Mouse (Mus musculus) left cerebral cortex, postnatal 4 days (tissue): Measurements from ENCODE around the gene Gm20721. TPM values are rescaled to one million over a fixed set of nuclear protein-coding genes. Genes with fewer than 3 reads are reported as not detected.
"Not testable (repeated sequence)": the region's sequence is repeated elsewhere in the genome, so short reads cannot be mapped to it uniquely, and the experiment has no call there.

Experiments
- DNase-seq: peaks from one replicate; pipeline ENCODE4 v3.0.0-alpha.2; 2022
- intact Hi-C: fragments of 180-260 bp; cut with DNase I; formaldehyde crosslinking; loops from one replicate; pipeline ENCODE4 v1.15.1; 2025
- total RNA-seq, 2 experiments: library from RNA; stranded (reverse); gene quantifications; 2 replicates each; pipeline ENCODE4 v1.2.3; 2021

Gene Gm20721
- 1 to 10 TPM; 2.0 to 2.2 TPM for total RNA-seq

- intact Hi-C loops = no loop called here
- DNase-seq = no peak
Measured at GRCm38 (mm10) chr2:174346612-174346998, at the start of gene Gm20721. Gm20721 (minus strand) TSS chr2:174346712.

- intact Hi-C loops = no loop called here
Measured at GRCm38 (mm10) chr2:174393383-174393782, 46.9 kb upstream of the Gm20721 start.

GRCm38 (mm10) chr2:174392554-174392953, 46.0 kb upstream of the Gm20721 start:
- intact Hi-C loops = no loop called here
- no peak for DNase-seq

More at GRCm38 (mm10) chr2:174393383-174393782, 46.9 kb upstream of the Gm20721 start:
- no peak for DNase-seq

- DNase-seq = no peak
- intact Hi-C loops = no loop called here
Measured at GRCm38 (mm10) chr2:174391936-174392335, 45.4 kb upstream of the Gm20721 start.

- no peak for DNase-seq
- intact Hi-C loops = no loop called here
Measured at GRCm38 (mm10) chr2:174381021-174381420, 34.5 kb upstream of the Gm20721 start.

- intact Hi-C loops = no loop called here
- no peak for DNase-seq
Measured at GRCm38 (mm10) chr2:174366571-174366970, 20.1 kb upstream of the Gm20721 start.

GRCm38 (mm10) chr2:174359656-174360055, 13.1 kb upstream of the Gm20721 start:
- intact Hi-C loops = no loop called here
- no peak for DNase-seq

GRCm38 (mm10) chr2:174358516-174358915, 12.0 kb upstream of the Gm20721 start:
- DNase-seq = no peak
- intact Hi-C loops = no loop called here

- DNase-seq, intact Hi-C loops: not testable (repeated sequence)
Measured at GRCm38 (mm10) chr2:174346999-174347668, 622 bp upstream of the Gm20721 start.

- intact Hi-C loops = no loop called here
- no peak for DNase-seq
Measured at GRCm38 (mm10) chr2:174344996-174345395, 1.5 kb downstream of the Gm20721 start.

- intact Hi-C loops = no loop called here
- DNase-seq = peak; percentile 65
Measured at GRCm38 (mm10) chr2:174344003-174344655, 2.4 kb downstream of the Gm20721 start.

GRCm38 (mm10) chr2:174343566-174343965, 2.9 kb downstream of the Gm20721 start:
- intact Hi-C loops = no loop called here
- DNase-seq = no peak

GRCm38 (mm10) chr2:174342793-174343400, 3.6 kb downstream of the Gm20721 start:
- no peak for DNase-seq
- intact Hi-C loops = no loop called here

- no peak for DNase-seq
- intact Hi-C loops = no loop called here
Measured at GRCm38 (mm10) chr2:174340893-174341580, 5.5 kb downstream of the Gm20721 start.

GRCm38 (mm10) chr2:174340229-174340892, 6.2 kb downstream of the Gm20721 start:
- intact Hi-C loops = no loop called here
- DNase-seq = no peak

- intact Hi-C loops = loop anchor here (10.0 kb wide), 1 partner anchor 125 kb away; the partner anchor contains the start of gene Atp5e
- DNase-seq = no peak
Measured at GRCm38 (mm10) chr2:174339701-174340100, 6.8 kb downstream of the Gm20721 start.

- intact Hi-C loops = loop anchor here (10.0 kb wide), 1 partner anchor 128 kb away; the partner anchor contains the start of gene Atp5e
Measured at GRCm38 (mm10) chr2:174337275-174337674, 9.2 kb downstream of the Gm20721 start.

GRCm38 (mm10) chr2:174334415-174334814, 12.1 kb downstream of the Gm20721 start:
- intact Hi-C loops = loop anchor here (10.0 kb wide), 1 partner anchor 130 kb away; the partner anchor contains the start of gene Atp5e
- peak; percentile 28 for DNase-seq

More at GRCm38 (mm10) chr2:174337275-174337674, 9.2 kb downstream of the Gm20721 start:
- no peak for DNase-seq

GRCm38 (mm10) chr2:174333239-174333890, 13.1 kb downstream of the Gm20721 start:
- intact Hi-C loops = loop anchor here (10.0 kb wide), 1 partner anchor 131 kb away; the partner anchor contains the start of gene Atp5e
- DNase-seq = no peak
